Mouse (Mus musculus) T-cell, adult 66 days (primary cell): ENCODE measurements around the gene Gm21725. TPM values are rescaled to one million over a fixed set of nuclear protein-coding genes. Genes with fewer than 3 reads are reported as not detected.

Source experiments
- total RNA-seq, 2 experiments: library from RNA; stranded (reverse); gene quantifications; 3 replicates in 1 of 2; 4 replicates in 1 of 2; pipeline ENCODE4 v1.2.4; 2023

Gene Gm21725
- not detected for total RNA-seq

GRCm38 (mm10) chrY:13348963-13349362, at the start of gene Gm21725:
Gm21725 (minus strand) TSS chrY:13349063.

Other genes with a start within 250 kb of the Gm21725 start
- gene Gm21891, start 215.6 kb downstream of the Gm21725 start, total RNA-seq = not detected
- not detected for gene Gm21425, start 187.1 kb downstream of the Gm21725 start, total RNA-seq
- gene Gm21828, start 125.1 kb downstream of the Gm21725 start, total RNA-seq = not detected
- gene Gm21440, start 96.7 kb downstream of the Gm21725 start, total RNA-seq = not detected
- not detected for gene Gm21454, start 96.6 kb downstream of the Gm21725 start, total RNA-seq
- gene Gm21866, start 116.5 kb upstream of the Gm21725 start, total RNA-seq = not detected
- gene Gm20773, start 145.0 kb upstream of the Gm21725 start, total RNA-seq = not detected